Mouse (Mus musculus): ENCODE measurements around the gene Ms4a12. TPM values are rescaled to one million over a fixed set of nuclear protein-coding genes. Genes with fewer than 3 reads are reported as not detected.

Gene Ms4a12
- polyA plus RNA-seq, 1 experiment, result 5.8 TPM

DNA sequence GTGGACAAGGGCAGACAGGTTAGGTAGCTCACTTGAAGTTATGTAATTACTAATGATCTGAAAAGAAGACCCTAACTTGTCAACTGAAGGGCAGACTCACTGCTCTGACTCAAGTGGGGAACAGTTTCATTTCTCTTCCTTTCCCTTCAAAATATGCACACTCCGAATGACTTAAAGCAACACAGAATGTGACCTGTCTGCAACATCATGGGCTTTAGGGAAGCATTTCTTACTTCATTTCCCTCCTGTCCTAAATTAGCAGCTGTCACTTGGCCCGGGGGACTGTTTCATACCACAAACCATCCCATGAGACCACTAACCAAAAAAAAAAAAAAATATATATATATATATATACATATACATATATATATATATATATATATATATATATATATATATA lies 29.3 kb upstream of the Ms4a12 start:
- H3K27me3 ChIP-seq (ENCODE audit: control insufficient read depth, insufficient read depth, low read length), result no peaks in the 10 kb centered on the region
- H3K36me3 ChIP-seq (ENCODE audit: control insufficient read depth, insufficient read depth, low read length), result no peaks in the 10 kb centered on the region
- no peaks in the 10 kb centered on the region for H3K4me1 ChIP-seq (ENCODE audit: control insufficient read depth, insufficient read depth, insufficient read length, low read length)
- no peak for TF ChIP-seq CTCF (IDR thresholded peaks at IDR 0.05; ENCODE audit: extremely low read depth, insufficient read length, insufficient replicate concordance, low read depth, low read length)
- WGBS, result 84% methylated on average over 2 of the region's 2 CpGs
- no peak overlapping the region for H3K4me3 ChIP-seq (ENCODE audit: low read depth, low read length)
- H3K27ac ChIP-seq (ENCODE audit: insufficient read depth, low read depth, low read length), result no peak overlapping the region

GRCm38 (mm10) chr19:11244230-11244629 lies 12.0 kb upstream of the Ms4a12 start:
- TF ChIP-seq POLR2A (IDR thresholded peaks at IDR 0.05; ENCODE audit: low read depth, low read length) (no peak), CTCF (IDR thresholded peaks at IDR 0.05; ENCODE audit: extremely low read depth, insufficient read length, insufficient replicate concordance, low read depth, low read length) (no peak)
- peak overlapping the region; percentile 62; the same call in 1 of the 2 replicates for H3K27ac ChIP-seq (ENCODE audit: insufficient read depth, low read depth, low read length)

GRCm38 (mm10) chr19:11242560-11242959 lies 10.3 kb upstream of the Ms4a12 start:
- no peak overlapping the region for H3K4me3 ChIP-seq (ENCODE audit: low read depth, low read length)
- no peaks in the 10 kb centered on the region for H3K27me3 ChIP-seq (ENCODE audit: control insufficient read depth, insufficient read depth, low read length)
- 89% methylated on average over 5 of the region's 5 CpGs for WGBS
- H3K27ac ChIP-seq (ENCODE audit: insufficient read depth, low read depth, low read length), result no peak overlapping the region
- no peaks in the 10 kb centered on the region for H3K4me1 ChIP-seq (ENCODE audit: control insufficient read depth, insufficient read depth, insufficient read length, low read length)
- TF ChIP-seq CTCF (IDR thresholded peaks at IDR 0.05; ENCODE audit: extremely low read depth, insufficient read length, insufficient replicate concordance, low read depth, low read length) (no peak), POLR2A (IDR thresholded peaks at IDR 0.05; ENCODE audit: low read depth, low read length) (no peak)
- no peaks in the 10 kb centered on the region for H3K36me3 ChIP-seq (ENCODE audit: control insufficient read depth, insufficient read depth, low read length)

More at GRCm38 (mm10) chr19:11244230-11244629, 12.0 kb upstream of the Ms4a12 start:
- no peak overlapping the region for H3K4me3 ChIP-seq (ENCODE audit: low read depth, low read length)
- H3K4me1 ChIP-seq (ENCODE audit: control insufficient read depth, insufficient read depth, insufficient read length, low read length), result no peaks in the 10 kb centered on the region
- H3K27me3 ChIP-seq (ENCODE audit: control insufficient read depth, insufficient read depth, low read length), result no peaks in the 10 kb centered on the region
- H3K36me3 ChIP-seq (ENCODE audit: control insufficient read depth, insufficient read depth, low read length), result no peaks in the 10 kb centered on the region

GRCm38 (mm10) chr19:11235820-11236219 lies 3.6 kb upstream of the Ms4a12 start:
- Histone ChIP-seq H3K27me3 (ENCODE audit: control insufficient read depth, insufficient read depth, low read length) (no peaks in the 10 kb centered on the region), H3K4me3 (ENCODE audit: low read depth, low read length) (no peak overlapping the region), H3K4me1 (ENCODE audit: control insufficient read depth, insufficient read depth, insufficient read length, low read length) (peaks cover 17% of the 10 kb centered on the region; the same call in 1 of the 2 replicates), H3K36me3 (ENCODE audit: control insufficient read depth, insufficient read depth, low read length) (no peaks in the 10 kb centered on the region), H3K27ac (ENCODE audit: insufficient read depth, low read depth, low read length) (peak overlapping the region; percentile 99)
- TF ChIP-seq POLR2A (IDR thresholded peaks at IDR 0.05; ENCODE audit: low read depth, low read length) (no peak), CTCF (IDR thresholded peaks at IDR 0.05; ENCODE audit: extremely low read depth, insufficient read length, insufficient replicate concordance, low read depth, low read length) (no peak)

DNA sequence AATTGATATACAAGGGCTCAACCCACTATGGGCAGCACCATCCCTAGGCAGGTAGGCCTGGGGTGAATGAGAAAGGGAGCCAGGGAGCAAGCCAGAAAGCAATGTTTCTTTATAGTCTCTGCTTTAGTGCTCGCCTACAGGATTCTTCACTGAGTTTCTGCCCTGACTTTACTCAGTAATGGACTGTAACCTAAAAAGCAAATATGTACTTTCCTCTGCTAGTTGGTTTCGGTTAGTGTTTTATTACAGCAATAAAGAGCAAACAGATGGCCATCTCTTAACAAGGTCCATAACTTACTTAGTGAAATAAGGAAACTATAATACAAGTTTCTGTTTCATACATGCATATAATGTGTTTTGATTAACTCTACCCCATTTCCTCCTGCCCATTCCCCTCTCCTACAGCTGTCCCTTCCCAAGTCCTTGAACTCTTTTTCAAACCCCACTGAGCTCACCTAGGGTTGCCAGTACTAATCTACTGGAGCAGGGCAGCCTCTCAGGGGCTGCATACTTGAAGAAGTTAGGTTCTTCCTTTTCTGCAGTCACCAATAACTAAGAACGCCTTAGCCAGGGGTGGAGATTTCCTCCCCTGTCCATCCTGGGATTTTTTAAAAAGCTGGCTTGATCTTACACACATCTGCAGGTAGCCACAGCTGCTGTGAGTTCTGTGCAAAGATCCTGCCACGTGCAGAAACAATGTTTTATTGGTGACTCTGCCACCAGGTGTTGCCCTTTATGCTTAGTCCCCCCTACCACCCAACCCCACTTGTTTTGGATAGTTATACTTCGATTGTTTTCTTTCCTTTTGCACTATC lies 2.9 kb upstream of the Ms4a12 start:
- TF ChIP-seq CTCF (IDR thresholded peaks at IDR 0.05; ENCODE audit: extremely low read depth, insufficient read length, insufficient replicate concordance, low read depth, low read length) (no peak), POLR2A (IDR thresholded peaks at IDR 0.05; ENCODE audit: low read depth, low read length) (no peak)
- 23% methylated on average over 5 of the region's 5 CpGs for WGBS
- H3K4me3 ChIP-seq (ENCODE audit: low read depth, low read length), result no peak overlapping the region
- H3K27me3 ChIP-seq (ENCODE audit: control insufficient read depth, insufficient read depth, low read length), result no peaks in the 10 kb centered on the region
- peaks cover 2% of the 10 kb centered on the region; the same call in 1 of the 2 replicates for H3K36me3 ChIP-seq (ENCODE audit: control insufficient read depth, insufficient read depth, low read length)
- peaks cover 20% of the 10 kb centered on the region; the same call in 1 of the 2 replicates for H3K4me1 ChIP-seq (ENCODE audit: control insufficient read depth, insufficient read depth, insufficient read length, low read length)
- peak overlapping the region; percentile 99 for H3K27ac ChIP-seq (ENCODE audit: insufficient read depth, low read depth, low read length)

DNA sequence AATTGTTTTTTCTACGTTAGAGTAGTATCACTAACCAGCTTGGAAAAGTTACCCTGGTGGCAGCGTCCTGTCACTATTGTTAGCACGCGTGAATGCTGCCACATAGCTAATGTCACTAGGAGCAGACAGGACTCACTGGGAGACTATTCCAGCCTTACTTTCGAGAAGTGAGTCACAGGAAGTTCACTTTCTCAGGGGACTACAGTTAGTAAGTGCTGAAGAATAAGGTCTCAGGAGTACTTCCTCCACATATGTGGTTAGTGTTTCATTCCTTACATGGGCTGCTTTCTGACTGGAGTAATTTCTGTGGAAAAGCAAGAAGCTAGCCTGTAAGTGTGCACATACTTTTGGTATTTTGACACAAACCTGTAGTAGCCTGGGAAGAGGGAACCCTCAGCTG lies 2.0 kb upstream of the Ms4a12 start:
- no peak for TF ChIP-seq CTCF (IDR thresholded peaks at IDR 0.05; ENCODE audit: extremely low read depth, insufficient read length, insufficient replicate concordance, low read depth, low read length)
- TF ChIP-seq POLR2A (IDR thresholded peaks at IDR 0.05; ENCODE audit: low read depth, low read length), result no peak
- Histone ChIP-seq H3K36me3 (ENCODE audit: control insufficient read depth, insufficient read depth, low read length) (peaks cover 7% of the 10 kb centered on the region), H3K4me3 (ENCODE audit: low read depth, low read length) (no peak overlapping the region), H3K27ac (ENCODE audit: insufficient read depth, low read depth, low read length) (peak overlapping the region; percentile 97), H3K27me3 (ENCODE audit: control insufficient read depth, insufficient read depth, low read length) (no peaks in the 10 kb centered on the region), H3K4me1 (ENCODE audit: control insufficient read depth, insufficient read depth, insufficient read length, low read length) (peaks cover 20% of the 10 kb centered on the region; the same call in 1 of the 2 replicates)
- 76% methylated on average over 5 of the region's 5 CpGs for WGBS

GRCm38 (mm10) chr19:11196546-11196945 lies 35.7 kb downstream of the Ms4a12 start, which contains the start of gene Ms4a13:
Gene Ms4a13, minus strand, starts transcription at chr19:11196737.
- Histone ChIP-seq H3K4me3 (ENCODE audit: low read depth, low read length) (no peak within 1 kb of the TSS), H3K27me3 (ENCODE audit: control insufficient read depth, insufficient read depth, low read length) (no peaks in the 10 kb centered on the region), H3K4me1 (ENCODE audit: control insufficient read depth, insufficient read depth, insufficient read length, low read length) (no peaks in the 10 kb centered on the region), H3K27ac (ENCODE audit: insufficient read depth, low read depth, low read length) (no peak within 1 kb of the TSS), H3K36me3 (ENCODE audit: control insufficient read depth, insufficient read depth, low read length) (no peaks in the 10 kb centered on the region)
- TF ChIP-seq CTCF (IDR thresholded peaks at IDR 0.05; ENCODE audit: extremely low read depth, insufficient read length, insufficient replicate concordance, low read depth, low read length) (no peak), POLR2A (IDR thresholded peaks at IDR 0.05; ENCODE audit: low read depth, low read length) (no peak)
- WGBS, result 74% methylated on average over 12 of the region's 12 CpGs

Data from small intestine, adult 2 months (tissue).